Mouse (Mus musculus): ENCODE data around the gene Mesp1. TPM values are rescaled to one million over a fixed set of nuclear protein-coding genes. Genes with fewer than 3 reads are reported as not detected.

Gene Mesp1
- total and polyA plus RNA-seq, 3 experiments: not detected

DNA sequence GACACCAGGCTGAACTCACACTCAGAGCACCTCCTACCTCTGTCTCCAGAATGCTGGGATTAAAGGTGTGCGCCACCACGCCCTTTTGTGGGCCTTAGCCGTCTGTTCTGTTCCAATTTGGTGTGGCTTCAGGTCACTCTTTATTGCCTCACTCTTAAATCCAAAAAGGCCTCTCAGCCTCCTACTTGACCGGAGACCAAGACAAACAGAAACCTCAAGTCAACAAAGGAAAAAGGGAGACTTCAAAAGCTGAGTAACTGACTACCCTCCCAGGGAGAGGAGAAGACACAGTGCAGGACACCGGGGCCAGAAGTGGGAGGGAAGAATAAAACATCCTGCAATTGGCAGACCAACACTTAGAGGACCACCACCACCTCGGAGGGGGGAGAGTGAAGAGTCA, 37.6 kb upstream of the Mesp1 start:
- no peaks in the 10 kb centered on the region for H3K36me3 ChIP-seq (replicated peaks in 1 of 2; ENCODE audit: control insufficient read depth in 1 of 2, insufficient read depth in 1 of 2, low read length in 1 of 2)
- no peak for TF ChIP-seq POLR2A (IDR thresholded peaks at IDR 0.05; ENCODE audit: low read depth, low read length)
- no peak for TF ChIP-seq CHD2 (IDR thresholded peaks at IDR 0.05; ENCODE audit: low read length)
- no peak for TF ChIP-seq BHLHE40 (IDR thresholded peaks at IDR 0.05; ENCODE audit: low read depth, low read length)
- no peak for TF ChIP-seq SIN3A (IDR thresholded peaks at IDR 0.05; ENCODE audit: low read length)
- TF ChIP-seq JUN (IDR thresholded peaks at IDR 0.05; ENCODE audit: insufficient read depth, low read depth, low read length): no peak
- no peak for TF ChIP-seq MAFK (IDR thresholded peaks at IDR 0.05; ENCODE audit: insufficient replicate concordance, low read length)
- TF ChIP-seq MAX (IDR thresholded peaks at IDR 0.05; ENCODE audit: low read length): no peak
- TF ChIP-seq JUND (conservative IDR thresholded peaks at IDR 0.05; ENCODE audit: low read depth, low read length): no peak
- TF ChIP-seq HCFC1 (IDR thresholded peaks at IDR 0.05; ENCODE audit: low read depth, low read length): no peak
- no peak for TF ChIP-seq MEF2A (IDR thresholded peaks at IDR 0.05; ENCODE audit: borderline replicate concordance, low read depth, low read length)
- no peak for TF ChIP-seq IRF4 (IDR thresholded peaks at IDR 0.05; ENCODE audit: low read depth, low read length)
- TF ChIP-seq ZMIZ1 (IDR thresholded peaks at IDR 0.05; ENCODE audit: low read depth, low read length): no peak
- no peak for TF ChIP-seq SMC3 (IDR thresholded peaks at IDR 0.05; ENCODE audit: low read depth, low read length)
- no peak for TF ChIP-seq ZKSCAN1 (IDR thresholded peaks at IDR 0.05; ENCODE audit: borderline replicate concordance, low read depth, low read length)
- TF ChIP-seq E2F4 (IDR thresholded peaks at IDR 0.05; ENCODE audit: insufficient replicate concordance, low read depth, low read length): no peak
- no peak for TF ChIP-seq NELFE (IDR thresholded peaks at IDR 0.05; ENCODE audit: low read depth, low read length)
- no peak for TF ChIP-seq POLR2AphosphoS2 (IDR thresholded peaks at IDR 0.05; ENCODE audit: low read depth, low read length)
- no peak for TF ChIP-seq PAX5 (IDR thresholded peaks at IDR 0.05; ENCODE audit: low read length)
- no peak for TF ChIP-seq MYC (IDR thresholded peaks at IDR 0.05; ENCODE audit: low read depth, low read length)
- TF ChIP-seq EP300 (IDR thresholded peaks at IDR 0.05; ENCODE audit: low read length): no peak
- DNase-seq (ENCODE audit: extremely low read depth): no peak
- no peak overlapping the region for H3K4me3 ChIP-seq (replicated peaks in 1 of 3; ENCODE audit: low read depth in 2 of 3, low read length in 2 of 3, poor library complexity in 1 of 3)
- dilution Hi-C loops (cut with MboI; ENCODE audit: extremely low pct_ligation_motif_present, extremely low pct_unique_long_range_greater_than_20kb, low sequenced_read_pairs) (no loop called here), in situ Hi-C loops (cut with MboI; ENCODE audit: low pct_ligation_motif_present, low pct_unique_long_range_greater_than_20kb, low sequenced_read_pairs) (no loop called here)
- peaks cover 2% of the 10 kb centered on the region for H3K27me3 ChIP-seq (replicated peaks)
- no peak overlapping the region for H3K4me2 ChIP-seq (ENCODE audit: insufficient read depth, low read depth, poor library complexity, severe bottlenecking)
- H3K9me3 ChIP-seq (replicated peaks; ENCODE audit: low read length): no peaks in the 10 kb centered on the region
- H3K9ac ChIP-seq (ENCODE audit: insufficient read depth, low read depth): no peak overlapping the region
- no peaks in the 10 kb centered on the region for H3K4me1 ChIP-seq (ENCODE audit: control insufficient read depth in 1 of 2, insufficient read depth in 2 of 2)
- H3K27ac ChIP-seq (ENCODE audit: insufficient read depth, low read depth): no peak overlapping the region
- H3K79me2 ChIP-seq (replicated peaks; ENCODE audit: control insufficient read depth, extremely low read depth, insufficient read depth, poor library complexity, severe bottlenecking): no peaks in the 10 kb centered on the region

DNA sequence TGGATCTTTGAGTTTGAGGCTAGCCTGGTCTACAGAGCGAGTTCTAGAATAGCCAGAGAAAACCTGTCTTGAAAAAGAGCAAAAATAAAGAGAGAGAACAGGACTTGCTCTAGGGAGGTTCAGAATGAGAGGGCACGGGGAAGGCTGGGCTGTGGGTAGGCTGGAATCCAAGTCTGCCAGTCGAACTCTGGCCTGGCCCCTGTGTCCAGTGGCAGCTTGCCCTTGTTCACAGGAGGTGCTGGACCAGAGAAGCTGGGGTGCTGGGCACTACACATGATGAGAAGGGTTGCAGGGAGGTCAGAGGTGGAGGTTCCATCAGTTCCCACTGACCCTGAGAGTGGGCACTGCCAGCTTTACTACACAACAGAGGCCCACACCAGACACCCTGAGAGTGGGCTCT, 34.8 kb upstream of the Mesp1 start:
- no peak overlapping the region for H3K27ac ChIP-seq (ENCODE audit: insufficient read depth, low read depth)
- peaks cover 13% of the 10 kb centered on the region for H3K27me3 ChIP-seq (replicated peaks)
- DNase-seq (ENCODE audit: extremely low read depth): no peak
- no peaks in the 10 kb centered on the region for H3K9me3 ChIP-seq (replicated peaks; ENCODE audit: low read length)
- no peaks in the 10 kb centered on the region for H3K79me2 ChIP-seq (replicated peaks; ENCODE audit: control insufficient read depth, extremely low read depth, insufficient read depth, poor library complexity, severe bottlenecking)
- dilution Hi-C loops (cut with MboI; ENCODE audit: extremely low pct_ligation_motif_present, extremely low pct_unique_long_range_greater_than_20kb, low sequenced_read_pairs): no loop called here
- H3K9ac ChIP-seq (ENCODE audit: insufficient read depth, low read depth): no peak overlapping the region
- in situ Hi-C loops (cut with MboI; ENCODE audit: low pct_ligation_motif_present, low pct_unique_long_range_greater_than_20kb, low sequenced_read_pairs): no loop called here
- TF ChIP-seq JUND (conservative IDR thresholded peaks at IDR 0.05; ENCODE audit: low read depth, low read length): no peak
- no peak for TF ChIP-seq POLR2A (IDR thresholded peaks at IDR 0.05; ENCODE audit: low read depth, low read length)
- no peak for TF ChIP-seq ETS1 (conservative IDR thresholded peaks at IDR 0.05; ENCODE audit: low read depth, low read length)
- no peak for TF ChIP-seq SIN3A (IDR thresholded peaks at IDR 0.05; ENCODE audit: low read length)
- no peak for TF ChIP-seq ZNF384 (IDR thresholded peaks at IDR 0.05; ENCODE audit: low read depth, low read length)
- TF ChIP-seq BHLHE40 (IDR thresholded peaks at IDR 0.05; ENCODE audit: low read depth, low read length): no peak
- no peak for TF ChIP-seq RCOR1 (conservative IDR thresholded peaks at IDR 0.05; ENCODE audit: low read depth, low read length)
- no peak for TF ChIP-seq CHD1 (IDR thresholded peaks at IDR 0.05; ENCODE audit: low read depth, low read length)
- TF ChIP-seq TCF12 (IDR thresholded peaks at IDR 0.05; ENCODE audit: low read depth, low read length): no peak
- TF ChIP-seq EP300 (IDR thresholded peaks at IDR 0.05; ENCODE audit: low read length): no peak
- TF ChIP-seq USF2 (conservative IDR thresholded peaks at IDR 0.05; ENCODE audit: low read depth, low read length): no peak
- TF ChIP-seq NELFE (IDR thresholded peaks at IDR 0.05; ENCODE audit: low read depth, low read length): no peak
- H3K4me3 ChIP-seq (replicated peaks in 1 of 3; ENCODE audit: low read depth in 2 of 3, low read length in 2 of 3, poor library complexity in 1 of 3): no peak overlapping the region
- no peak overlapping the region for H3K4me2 ChIP-seq (ENCODE audit: insufficient read depth, low read depth, poor library complexity, severe bottlenecking)
- no peaks in the 10 kb centered on the region for H3K4me1 ChIP-seq (ENCODE audit: control insufficient read depth in 1 of 2, insufficient read depth in 2 of 2)
- no peaks in the 10 kb centered on the region for H3K36me3 ChIP-seq (replicated peaks in 1 of 2; ENCODE audit: control insufficient read depth in 1 of 2, insufficient read depth in 1 of 2, low read length in 1 of 2)
